Mouse (Mus musculus) common myeloid progenitor, adult 5-6 weeks (primary cell): ENCODE measurements at regions not wholly inside any gene's neighbourhood (a gene's known extent, or its start where the extent isn't known, plus 50 kb on each side); places are given as distances from the start of the nearest gene placed in this dataset.

ENCODE experiments used
- ATAC-seq: replicated peaks from 2 replicates; pipeline ENCODE4 v1.8.0; 2016; ENCODE audit warnings: low read depth, mild to moderate bottlenecking, moderate TSS enrichment, inconsistent platforms; ENCODE audit not compliant: poor library complexity, severe bottlenecking

DNA sequence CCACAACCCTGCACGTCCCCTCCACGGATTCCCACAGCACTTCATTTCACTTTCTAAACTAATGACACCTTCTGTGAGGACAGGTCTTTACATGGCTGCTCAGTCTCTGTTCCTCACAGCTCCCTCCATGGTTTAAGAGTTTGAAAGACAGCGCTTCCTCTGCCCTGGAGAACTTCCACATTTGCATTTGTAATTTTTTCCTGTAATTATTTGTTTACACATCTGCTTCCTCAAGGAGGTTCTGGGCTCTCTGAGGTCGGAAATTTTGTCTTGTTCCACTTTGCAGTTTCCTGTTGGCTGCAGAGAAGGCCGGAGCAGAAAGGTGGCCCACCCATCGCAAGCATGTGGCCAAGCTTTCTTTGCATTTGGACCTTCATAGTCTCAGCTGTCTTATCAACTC, 118.8 kb upstream of the Marcks start:
- peak; percentile 56 for ATAC-seq

DNA sequence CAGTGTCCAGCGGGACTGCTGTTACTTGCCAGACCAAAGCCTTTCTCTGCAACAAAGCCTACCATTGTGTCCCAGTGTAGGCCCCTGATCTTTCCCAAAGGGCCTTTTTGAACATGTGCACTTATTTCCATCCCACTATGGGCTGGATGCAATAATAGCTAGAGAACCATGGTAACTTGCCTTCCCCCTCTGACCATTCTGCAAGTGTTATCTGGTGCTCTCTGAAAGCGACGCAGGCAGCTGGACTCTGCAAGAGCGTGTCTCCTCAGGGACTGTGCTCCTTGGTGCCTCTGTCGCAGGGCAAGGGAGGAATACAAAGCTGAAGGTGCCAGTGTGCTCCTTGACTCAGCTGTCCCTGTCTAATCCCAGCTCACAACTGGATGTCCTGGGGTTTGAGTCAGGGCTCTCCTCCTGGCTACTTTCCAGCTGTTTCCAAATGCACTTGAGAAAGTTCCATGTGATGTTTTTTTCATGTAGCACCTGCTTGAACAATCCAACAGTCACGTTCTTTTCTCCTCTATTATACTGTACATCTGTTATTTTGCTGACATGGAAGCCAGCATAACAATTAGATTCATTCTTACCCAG, 112.3 kb upstream of the Marcks start:
- no peak for ATAC-seq

DNA sequence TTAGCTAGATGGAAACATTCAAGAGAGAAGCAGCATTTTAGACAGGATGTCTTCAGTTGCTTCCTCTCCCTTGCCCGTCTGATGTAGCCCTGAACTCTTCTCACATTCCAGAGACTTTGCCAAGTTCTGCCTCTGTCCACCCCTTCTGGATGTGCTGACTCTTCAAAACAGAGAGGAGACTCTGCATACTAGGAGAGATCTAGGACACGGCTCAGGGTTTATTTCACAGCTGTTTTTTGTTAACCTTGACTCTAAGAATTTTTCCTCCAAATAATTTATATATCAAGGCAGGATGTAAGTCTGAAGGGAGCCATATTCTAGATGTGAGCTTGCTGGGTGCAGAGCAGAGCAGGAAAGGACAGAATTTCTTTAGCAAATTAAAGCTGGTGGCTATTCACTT, 111.4 kb upstream of the Marcks start:
- ATAC-seq: no peak

DNA sequence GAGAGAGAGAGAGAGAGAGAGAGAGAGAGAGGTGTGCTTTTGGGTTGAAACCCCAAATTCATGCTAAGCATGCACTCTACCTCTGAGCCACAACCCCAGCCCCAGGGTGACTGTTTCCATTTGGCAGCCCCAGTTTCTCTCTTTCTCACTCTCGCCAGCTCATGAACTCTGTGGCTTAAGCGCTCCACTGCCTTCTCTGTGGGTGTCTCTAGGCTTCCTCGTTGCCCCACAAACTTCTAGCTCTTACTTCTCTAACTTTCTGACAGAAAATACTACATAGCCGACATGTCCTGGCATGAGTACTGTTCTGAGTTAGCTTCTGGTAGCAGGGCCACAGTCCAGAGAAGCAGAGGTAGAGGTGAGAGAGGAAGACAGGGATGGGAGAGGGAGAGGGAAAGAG, 110.8 kb upstream of the Marcks start:
- ATAC-seq: no peak

DNA sequence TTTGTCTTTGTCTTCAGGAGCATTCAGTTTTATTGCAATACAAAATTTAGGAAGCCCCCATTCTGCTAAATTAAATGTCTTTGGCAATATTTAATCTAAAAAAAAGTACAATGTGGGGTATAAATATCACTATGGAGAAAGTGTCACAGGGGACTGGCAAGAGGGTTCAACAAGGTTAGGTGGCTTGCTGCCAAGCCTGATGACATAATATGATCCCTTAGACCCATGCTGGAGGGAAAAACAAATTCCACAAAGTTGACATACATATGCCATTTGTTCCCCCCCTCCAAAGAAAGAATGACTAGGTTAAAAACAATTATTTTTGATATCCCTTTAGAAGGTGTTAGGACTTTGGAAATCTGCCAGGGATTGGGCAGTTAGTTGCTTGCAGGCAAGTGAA, 108.4 kb upstream of the Marcks start:
- no peak for ATAC-seq

DNA sequence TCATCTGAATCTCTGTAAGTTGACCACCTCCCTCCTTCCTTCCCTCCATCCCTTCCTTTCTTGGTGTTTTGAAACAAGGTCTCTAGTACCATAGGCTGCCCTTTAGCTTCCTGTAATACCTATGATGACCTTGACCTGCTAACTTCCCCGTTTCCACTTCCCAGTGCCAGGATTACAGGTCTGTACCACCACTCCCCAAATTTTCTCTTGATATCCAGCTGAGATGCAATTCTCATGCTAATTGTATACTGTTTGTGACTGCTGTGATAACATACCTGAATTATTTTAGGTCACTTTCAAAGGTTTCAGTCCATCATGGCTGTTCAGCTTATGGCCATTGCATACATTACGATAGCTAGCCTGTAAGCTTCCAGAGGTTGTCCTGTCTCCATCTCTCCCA, 104.4 kb upstream of the Marcks start:
- ATAC-seq: no peak

DNA sequence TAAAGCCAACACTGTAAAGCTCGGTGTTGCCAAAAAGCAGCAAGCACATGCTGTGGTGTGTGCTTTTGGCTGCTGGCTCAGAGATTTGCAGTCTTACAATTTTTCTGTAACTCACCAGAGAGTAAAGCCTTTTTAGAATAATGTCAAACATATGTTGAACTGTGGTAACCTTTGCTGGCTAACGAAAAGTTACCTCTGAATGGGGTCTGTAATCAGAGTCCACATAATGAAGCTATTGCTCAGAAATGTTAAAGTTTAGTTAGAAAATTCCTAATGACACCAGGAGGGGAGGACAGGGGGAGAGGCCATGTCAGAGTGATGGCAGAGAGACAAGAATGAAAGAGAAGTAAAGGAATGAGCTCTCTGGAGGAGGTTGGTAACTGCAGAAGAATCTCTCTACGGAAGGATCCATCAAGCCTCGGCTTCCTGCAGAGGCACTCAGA, 103.1 kb upstream of the Marcks start:
- ATAC-seq: no peak

DNA sequence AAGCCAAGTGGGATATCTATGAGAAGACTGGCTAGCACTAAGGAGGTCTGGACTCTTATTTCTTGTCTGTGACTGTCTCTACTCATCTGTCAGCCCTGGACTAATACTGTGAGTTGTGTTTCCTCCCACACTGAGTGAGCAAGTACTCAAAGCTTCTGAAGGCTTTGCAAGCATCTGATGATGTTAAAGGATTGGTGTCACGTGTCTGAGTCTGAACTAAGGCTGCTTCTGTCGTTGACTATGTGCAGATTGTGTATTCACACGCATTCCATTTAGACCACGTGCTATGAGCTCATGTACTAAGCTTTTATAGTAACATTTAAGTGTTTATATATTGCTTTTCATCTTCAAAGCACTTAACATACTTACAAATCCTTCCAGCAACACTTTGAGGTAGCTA, 101.9 kb upstream of the Marcks start:
- no peak for ATAC-seq

DNA sequence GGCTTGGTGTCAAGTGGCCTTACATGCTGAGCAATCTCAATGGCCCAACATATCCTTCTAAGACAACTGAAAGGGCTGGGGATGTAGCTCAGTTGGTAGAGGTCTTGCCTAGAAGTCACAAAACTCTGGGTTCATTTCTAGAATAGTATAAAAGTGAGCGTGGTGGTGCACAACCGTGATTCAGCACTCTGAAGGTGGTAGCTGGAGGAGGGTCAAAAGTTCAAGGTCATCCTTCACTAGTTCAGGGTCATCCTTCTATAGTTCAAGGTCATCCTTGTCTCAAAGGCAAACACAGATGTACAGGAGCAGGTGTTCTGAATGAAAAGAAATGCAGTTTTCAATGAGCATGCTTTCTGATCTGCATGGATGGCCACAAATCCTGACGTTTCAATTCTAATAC, 101.5 kb upstream of the Marcks start:
- no peak for ATAC-seq

DNA sequence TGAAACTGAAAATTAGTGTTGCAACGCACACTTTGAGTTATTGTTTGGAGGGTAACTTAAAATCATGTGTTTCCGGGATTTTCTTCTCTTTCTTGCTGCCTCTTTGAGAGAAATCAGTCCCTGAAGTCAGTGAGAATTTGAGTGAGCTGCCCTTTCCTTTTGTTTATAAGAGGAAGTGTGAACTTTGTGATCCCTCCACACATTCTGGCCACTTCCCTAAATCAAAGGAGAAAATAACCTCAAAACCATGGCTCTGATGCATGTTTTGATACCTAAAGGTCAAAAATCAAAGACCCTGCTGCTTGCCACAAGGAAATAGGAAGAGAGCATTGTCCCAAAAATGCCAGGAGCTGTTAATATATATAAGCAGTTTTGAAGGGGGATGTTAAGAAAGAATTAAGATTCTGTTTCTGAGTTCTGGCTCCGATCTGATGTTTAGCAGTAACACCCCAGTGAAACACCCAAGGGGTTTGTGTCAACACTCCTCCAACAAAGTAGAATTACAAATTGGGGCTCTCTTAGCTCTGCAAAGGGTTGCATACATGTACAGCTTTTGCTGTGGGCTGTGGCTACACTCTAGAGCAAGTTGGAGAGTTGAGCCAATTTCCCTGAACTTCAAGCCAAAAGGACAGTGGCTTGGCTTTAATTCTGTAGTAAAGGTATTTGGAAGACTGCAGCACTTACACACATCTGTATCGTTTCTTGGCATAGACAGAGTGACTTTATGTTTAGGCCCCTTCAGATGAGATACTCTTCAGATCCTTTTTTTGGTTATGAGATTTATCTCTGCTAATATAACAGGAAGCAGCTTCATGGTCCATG, 97.5 kb upstream of the Marcks start:
- peak; percentile 49 for ATAC-seq

DNA sequence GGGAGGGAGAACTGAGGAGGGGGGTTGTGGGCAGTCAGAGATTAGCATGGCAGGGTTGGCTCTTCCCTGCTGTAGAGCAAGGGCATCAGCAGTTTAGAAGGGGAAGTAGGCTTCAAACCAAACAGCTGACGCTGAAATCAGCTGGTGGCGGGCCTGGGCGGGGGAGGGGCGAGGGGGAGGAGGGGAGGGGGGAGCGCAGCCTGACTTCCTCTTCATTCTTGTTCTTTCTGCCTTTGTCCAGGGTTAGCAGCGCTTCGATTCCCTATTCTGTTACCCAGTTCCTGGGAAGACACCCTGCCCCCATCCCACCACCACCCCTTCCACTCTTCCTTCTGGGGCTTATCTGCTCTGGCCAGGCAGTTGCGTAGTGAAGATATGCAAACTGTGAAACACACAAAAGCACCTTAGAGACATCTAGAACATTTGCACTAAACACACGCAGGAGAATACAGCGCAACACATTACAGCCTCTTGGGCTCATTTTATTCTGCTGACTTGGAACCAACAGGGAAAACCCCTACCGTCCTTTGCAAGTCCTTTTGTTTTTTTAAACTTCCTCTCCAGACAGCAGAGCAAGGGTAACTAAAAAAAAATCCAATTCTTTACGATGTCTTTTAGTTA, 93.3 kb upstream of the Marcks start:
- ATAC-seq: peak; percentile 80

DNA sequence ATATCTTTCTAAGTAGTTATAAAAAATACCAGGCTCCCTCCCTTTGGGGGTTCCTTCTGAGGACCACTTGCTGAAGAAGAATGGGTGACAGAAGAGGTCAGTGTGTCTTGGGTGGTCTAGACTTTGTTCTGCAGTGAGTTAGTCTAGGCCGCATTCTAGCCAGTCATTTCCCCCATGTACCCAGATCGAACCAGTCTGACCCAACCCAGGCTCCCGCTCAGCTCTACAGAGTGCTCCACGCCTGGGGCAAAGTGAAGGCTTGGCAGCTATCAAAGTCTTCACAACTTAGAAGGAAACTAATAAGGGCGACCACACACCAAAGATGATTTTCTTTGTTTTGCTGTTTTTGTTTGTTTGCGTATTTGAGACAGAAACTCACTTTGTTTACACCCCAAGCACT, 92.4 kb upstream of the Marcks start:
- no peak for ATAC-seq

DNA sequence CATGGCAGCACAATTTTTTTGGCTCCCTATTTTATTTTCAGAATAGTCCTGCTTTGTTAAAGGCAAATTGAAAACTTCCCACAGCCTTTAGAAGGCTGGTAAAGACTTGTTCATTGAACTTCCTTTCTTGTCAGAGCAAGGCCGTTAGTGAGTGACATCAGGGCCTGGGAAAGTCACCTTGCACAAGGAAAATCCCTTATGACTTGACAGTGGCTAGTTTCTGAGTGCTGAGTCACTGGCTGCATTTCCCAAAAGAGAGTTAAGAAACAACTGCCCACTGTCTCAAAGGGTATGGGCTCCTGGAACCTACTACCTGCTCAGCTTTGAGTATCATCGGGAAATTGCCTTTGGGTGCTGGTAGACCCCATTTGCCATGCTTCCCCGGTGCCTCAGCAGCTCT, 89.2 kb upstream of the Marcks start:
- ATAC-seq: no peak

DNA sequence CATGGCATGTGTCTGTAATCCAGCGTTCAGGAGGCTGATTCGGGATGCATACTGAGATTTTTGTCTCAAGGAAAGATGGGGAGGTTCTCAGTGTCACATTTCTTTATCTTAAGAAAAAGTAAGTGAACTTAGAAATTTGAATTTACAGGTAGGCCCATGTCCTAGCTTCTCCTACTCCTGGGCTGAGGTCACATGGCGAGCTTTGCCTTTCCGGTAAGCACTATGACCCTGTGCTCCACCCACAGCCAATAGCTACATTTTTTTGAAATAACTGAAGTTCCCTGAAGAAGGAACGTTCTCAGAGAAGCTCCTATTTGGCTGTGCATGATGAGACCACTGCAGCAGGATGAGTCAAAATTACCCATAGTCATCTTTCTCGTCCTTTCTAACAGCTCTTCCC, 83.0 kb upstream of the Marcks start:
- no peak for ATAC-seq

DNA sequence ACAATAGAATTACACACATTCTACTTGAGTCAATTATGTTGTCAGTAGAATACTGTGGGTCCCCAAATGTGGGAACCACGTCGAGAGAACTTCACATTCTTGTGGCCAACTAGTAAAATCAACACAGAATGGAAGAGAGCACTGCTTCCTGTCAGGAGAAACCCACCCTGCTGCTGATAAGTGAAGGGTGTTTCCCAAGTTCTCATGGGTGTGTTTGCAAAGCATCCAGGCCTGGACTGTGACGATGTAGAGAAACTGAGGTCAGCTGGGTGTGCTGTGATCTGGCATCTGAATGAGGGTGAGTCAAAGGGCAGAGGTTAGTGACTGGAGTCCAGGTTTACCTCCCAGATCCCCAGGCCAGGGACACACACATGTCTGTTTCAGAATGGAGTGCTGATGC, 81.7 kb upstream of the Marcks start:
- no peak for ATAC-seq

DNA sequence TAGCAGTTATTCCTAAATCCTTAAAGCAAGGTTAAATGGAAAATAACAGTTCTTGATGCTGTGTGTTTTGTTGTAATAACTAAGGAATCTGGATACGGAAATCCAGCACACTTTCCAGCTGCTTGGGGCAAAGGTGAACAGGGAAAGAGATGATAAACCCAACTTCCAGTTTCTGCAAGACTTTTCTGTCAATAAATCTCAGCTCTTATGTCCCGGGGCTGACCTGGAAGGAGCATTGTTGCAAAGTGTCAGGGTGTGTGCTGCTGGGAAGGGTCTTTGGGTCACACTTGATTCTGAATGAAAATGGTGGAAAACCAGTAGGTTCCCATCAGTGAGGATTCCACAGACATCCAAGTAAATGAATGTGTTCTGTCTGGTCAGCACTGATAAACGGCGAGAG, 81.2 kb upstream of the Marcks start:
- ATAC-seq: no peak

DNA sequence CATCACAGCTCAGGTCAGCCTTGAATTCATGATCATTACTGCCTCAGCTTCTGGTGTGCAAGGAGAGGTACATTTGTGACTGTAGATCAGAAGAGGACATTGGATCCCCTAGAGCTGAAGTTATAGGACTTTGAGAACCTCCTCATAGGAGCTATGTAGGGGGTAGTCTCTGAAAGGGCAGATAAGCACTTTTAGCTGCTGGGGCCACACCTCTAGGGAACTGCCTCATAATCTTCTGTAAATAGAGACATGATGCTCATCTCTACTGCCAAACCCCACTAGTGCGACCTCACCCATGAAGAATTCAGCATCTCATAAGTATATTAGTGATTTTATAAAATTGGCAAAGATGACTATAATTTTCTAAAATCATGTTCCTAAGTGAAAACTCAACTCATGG, 80.7 kb upstream of the Marcks start:
- ATAC-seq: no peak

DNA sequence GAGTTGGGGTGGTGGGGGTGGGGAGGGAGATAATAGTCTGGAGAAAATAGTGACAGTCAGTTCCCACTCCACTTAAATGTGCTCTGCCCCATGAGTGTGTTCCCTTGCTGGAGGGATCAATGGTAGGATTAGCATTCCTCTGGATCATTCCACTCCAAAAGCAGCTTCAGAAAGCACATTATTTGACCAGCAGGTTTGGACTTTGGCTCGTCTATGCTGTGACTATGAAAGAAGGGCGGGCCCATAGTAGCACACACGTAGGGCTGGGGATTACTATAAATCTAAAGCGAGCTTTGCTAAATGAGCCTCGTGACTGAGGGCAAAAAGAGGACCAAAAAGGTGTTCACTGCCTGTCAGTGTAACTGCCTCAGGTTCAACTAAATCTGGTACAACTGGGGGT, 75.9 kb upstream of the Marcks start:
- ATAC-seq: no peak

DNA sequence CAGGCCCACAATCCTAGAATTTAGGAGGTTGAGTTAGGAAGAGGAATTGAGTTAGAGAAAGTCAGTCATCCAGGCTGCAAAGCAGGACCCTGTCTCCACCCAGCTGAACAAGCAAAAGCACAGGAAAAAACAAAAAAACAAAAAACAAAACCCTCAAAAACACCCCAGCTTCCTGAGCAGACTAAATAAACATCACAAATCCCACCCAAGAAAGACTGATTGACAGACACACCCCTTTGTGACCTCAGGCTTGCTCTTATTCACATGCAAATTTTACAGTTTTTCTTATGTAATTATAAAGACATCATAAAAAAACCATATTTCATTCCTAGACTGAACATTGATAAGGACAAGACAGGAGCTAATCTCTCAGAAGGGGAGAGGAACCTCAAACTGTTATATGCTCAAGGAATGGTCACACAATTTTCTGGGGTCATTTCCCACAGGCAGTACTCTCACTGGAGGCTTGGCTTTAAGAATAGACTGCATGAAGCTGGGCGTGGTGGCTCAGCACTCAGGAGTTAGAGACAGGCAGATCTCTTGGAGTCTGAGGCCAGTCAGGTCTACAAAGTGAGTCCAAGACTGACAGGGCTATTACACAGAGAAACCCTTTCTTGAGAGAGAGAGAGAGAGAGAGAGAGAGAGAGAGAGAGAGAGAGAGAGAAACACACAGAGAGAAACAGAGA, 73.8 kb upstream of the Marcks start:
- ATAC-seq: no peak

DNA sequence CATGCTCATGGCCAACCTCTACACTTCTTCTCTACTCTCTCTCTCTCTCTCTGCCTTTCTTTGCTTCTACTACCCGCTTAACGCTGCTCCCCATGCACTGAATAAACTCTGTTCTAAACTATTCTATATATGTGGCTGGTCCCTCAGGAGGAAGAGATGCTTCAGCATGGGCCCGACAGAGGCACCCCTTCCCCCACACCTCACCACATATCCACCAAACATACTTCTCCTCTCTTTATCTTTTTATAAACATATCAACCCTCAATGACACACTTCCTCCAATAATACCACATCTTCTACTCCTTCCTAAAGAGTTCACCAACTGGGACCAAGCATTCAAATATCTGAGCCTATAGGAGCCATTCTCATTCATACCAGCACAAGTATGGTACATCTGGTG, 72.6 kb upstream of the Marcks start:
- ATAC-seq: peak; percentile 95

DNA sequence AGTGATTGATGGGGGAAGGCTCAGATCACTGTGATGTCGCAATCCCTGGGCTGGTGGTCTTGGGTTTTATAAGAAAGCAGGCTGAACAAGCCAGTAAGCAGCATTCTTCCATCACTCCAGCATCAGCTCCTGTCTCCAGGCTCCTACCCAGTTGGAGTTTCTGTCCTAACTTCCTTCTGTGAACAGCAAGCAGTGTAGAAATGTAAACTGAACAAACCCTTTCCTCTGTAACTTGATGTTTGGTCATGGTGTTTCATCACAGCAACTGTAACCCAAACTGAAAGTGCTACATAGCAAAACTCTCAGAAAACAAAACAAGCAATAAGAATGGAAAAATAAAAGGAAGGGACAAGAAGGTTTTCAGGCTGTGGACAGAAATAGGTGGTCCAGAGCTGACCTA, 71.5 kb upstream of the Marcks start:
- ATAC-seq: no peak
